Mouse (Mus musculus): ENCODE measurements around the gene Map3k14.

Map3k14 gene

DNA sequence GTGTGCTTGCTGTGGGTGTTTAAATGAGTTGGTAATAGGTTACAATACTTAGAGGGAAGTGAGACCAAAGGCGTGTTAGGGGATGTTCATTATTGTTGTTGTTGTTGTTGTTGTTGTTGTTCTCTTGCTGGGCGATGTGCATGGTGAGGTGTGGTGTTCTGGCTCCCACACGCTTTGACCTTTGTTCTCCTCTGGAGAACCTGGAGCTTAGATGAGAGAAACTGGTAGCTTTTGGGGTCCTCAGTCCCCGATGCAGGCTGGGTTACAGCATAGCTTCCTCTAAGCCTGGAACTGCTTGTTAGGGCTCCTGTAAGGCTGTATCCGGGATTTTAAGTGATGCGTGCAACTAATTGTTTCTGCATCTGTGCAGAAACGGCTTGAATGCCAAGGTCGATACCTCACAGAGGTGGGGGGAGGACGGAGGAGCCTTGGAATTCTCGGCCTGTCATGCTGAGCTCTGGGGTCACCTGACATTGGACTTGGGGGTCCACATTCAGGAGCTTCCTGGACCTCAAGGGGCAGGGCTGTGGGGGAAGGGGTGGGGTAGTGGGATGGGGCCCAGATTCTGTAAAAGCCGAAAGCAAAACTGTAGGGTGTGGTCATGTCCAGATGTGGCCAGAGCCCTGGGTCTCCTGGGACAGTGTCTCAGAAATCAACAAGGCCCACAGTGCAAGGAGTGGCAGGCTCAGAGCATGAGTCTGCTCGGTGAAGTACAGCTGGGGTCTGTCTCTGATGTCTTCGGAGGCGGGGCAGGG, 91.4 kb downstream of the Map3k14 start:
- DNase-seq (ENCODE audit: low spot score in 2 of 2) = no peak

GRCm38 (mm10) chr11:103174891-103175391, 92.3 kb downstream of the Map3k14 start:
- peak in 1 of 2 experiments; percentile 55 for DNase-seq (ENCODE audit: low spot score in 2 of 2)

DNA sequence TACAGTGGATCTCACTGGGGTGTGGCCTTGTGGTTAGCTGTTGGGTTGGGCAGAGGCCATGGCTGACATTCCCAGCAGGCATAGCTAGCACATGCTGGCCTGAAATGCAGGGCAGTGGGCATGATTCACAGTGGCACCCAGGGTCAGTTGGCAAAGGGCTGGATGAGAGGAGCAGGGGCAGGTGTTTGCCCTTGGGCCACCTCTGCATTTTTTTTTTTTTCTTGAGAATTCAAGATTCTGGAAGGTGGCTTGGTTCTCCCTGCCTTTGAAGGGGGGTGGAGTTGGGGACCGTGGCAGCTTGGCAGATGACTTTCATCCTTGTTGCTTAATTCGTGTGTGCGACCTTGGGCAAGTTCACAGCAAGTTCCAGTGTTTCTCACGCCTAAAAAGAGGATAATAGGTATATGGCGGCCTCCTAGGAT, 92.8 kb downstream of the Map3k14 start:
- peak in 1 of 2 experiments; percentile 32 for DNase-seq (ENCODE audit: low spot score in 2 of 2)

GRCm38 (mm10) chr11:103173771-103174344, 93.4 kb downstream of the Map3k14 start:
- peak; percentile 37 for DNase-seq (ENCODE audit: low spot score in 2 of 2)

DNA sequence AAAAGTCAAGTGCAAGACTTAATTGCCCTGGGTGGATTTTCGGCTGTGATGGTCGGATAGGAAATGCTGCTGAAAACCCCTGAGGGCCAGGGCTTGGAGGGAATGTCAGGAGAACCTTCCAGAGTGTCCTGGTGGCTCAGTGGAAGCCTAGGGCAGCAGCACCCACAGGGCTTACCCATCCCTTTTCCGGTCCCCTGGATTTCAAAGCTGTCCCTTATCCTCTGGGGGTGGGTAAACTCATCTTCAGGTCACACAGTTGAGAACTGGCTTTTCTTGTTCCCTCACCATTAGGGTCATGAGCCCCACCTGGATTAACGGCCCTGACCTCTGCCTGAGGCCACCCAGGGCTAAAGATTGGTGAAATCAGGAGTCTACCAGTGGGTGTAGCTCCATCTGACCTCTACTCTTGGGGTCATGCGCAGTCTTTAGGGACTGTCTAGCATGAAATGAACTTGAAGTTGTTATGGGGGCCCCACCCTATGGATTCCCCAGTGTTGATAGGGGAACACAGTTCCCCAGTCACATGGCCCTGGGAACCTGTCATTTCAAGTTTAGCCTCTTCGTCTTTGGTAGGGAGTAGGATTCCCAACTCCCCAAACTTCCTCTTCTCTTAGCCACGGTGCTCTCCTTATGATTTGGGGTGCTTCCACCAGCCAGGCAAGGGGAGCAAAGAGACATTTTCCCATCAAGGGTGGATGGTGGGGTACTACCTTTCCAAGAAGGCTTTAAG, 94.1 kb downstream of the Map3k14 start:
- DNase-seq (ENCODE audit: low spot score in 2 of 2) = peak; percentile 29 to 33

GRCm38 (mm10) chr11:103172392-103173040, 94.8 kb downstream of the Map3k14 start:
- DNase-seq (ENCODE audit: low spot score in 2 of 2) = peak in 1 of 2 experiments; percentile 30

DNA sequence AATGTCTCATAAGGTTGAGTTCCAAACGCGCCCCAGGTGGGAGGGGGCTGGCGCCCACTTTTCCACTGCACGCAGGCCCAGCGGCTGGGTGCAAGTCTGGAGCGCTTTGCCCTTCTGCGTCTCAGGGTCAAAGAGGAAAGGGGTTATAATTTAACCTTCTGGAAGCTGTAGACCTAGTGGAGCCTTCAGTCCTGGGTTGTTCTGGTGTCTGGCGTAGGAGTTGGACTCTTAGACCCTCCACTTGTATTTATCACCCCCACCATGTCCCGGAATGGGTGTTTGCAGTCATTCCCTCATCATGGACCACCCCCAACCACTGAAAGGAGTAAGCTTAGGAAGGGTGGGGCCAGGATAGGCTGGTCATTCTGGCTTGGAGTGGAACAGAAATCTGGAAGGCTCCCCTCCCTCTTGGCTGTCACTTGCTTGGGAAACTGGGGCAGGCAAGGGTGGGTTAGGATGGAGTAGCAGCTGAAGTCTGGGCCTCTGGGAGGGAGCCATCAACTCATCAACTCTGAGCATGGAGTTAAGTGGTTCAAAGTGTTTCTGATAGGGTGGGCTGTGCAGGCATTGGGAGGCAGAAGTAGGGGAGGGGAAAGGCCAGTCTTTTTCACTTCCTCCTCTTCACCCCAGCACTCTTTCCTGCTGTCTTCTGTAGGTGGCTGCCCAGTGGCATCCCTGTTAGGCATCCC, 95.4 kb downstream of the Map3k14 start:
- no peak for DNase-seq (ENCODE audit: low spot score in 2 of 2)

DNA sequence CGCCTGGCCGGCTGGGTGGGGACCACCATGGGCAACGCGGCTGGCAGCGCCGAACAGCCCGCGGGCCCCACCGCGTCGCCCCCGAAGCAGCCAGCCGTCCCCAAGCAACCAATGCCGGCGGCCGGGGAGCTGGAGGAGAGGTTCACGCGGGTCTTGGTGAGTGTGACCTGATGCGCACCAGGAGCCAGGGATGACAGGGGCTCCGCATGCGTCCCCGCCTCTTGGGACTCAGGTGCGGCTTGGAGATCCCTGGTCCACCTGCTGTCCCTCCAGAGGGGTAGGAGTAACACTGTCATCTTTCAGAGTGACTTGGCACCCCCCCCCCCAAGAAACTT, 96.0 kb downstream of the Map3k14 start:
- DNase-seq (ENCODE audit: low spot score in 2 of 2) = no peak

- peak; percentile 74 to 76 for DNase-seq (ENCODE audit: low spot score in 2 of 2)
Observed at GRCm38 (mm10) chr11:103170494-103171285, 96.6 kb downstream of the Map3k14 start, which contains the start of gene Fmnl1. Fmnl1 (plus strand) TSS chr11:103171107.

DNA sequence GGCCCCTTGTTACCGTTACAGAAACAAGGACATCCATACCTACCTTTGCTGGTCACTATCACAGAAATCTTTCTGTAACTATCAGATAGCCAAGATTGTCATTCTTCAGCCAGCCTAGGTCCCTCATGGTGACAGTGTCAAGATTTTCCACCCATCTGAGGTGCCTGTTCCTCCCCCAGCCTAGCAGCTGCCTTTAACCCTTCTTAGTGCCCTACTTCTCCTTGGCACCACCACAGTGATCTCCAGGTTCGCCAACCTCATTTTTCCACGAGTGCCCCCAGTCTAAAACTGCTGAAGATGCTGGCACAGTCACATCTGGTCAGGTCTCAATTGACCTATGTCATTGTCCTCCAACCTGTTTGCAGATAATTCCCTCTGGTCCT, 97.2 kb downstream of the Map3k14 start:
- no peak for DNase-seq (ENCODE audit: low spot score in 2 of 2)

Measured in right cerebral cortex, postnatal 10 days (tissue).